Mouse (Mus musculus): ENCODE data around the gene Lpp. TPM values are rescaled to one million over a fixed set of nuclear protein-coding genes. Genes with fewer than 3 reads are reported as not detected.

Lpp gene
- polyA plus RNA-seq, 1 experiment from 2014 or later, result 79.9 TPM

DNA sequence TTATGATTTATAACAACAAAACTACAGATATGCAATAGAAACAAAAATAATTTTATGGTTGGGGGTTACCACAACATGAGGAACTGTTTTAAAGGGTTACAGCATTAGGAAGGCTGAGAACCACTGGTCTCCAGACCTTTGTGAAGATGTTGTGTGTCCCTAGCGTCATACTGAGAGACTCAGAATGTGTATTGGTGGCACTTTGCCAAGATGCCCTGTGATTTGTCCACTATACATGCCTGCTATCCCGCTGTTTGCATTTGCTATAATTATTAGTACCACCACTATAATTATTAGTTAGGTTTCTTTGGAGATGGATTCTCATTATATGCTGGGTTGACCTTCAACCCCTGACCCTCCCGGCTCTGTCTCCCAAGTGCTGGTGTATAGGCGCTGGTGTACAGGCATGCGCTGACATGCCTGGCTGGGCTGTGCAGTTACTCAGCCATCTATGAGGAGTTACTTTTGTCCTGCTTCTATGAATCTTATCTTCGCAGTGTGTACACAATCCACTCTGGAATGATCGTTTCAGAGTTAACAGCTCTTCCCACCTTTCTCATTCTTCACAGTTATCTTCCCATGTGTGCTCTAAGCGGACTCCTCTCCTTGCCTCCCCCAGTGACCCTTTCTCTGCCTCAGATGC lies 82.1 kb downstream of the Lpp start:
- H3K4me1 ChIP-seq (ENCODE audit: insufficient read depth), result peaks cover 22% of the 10 kb centered on the region

DNA sequence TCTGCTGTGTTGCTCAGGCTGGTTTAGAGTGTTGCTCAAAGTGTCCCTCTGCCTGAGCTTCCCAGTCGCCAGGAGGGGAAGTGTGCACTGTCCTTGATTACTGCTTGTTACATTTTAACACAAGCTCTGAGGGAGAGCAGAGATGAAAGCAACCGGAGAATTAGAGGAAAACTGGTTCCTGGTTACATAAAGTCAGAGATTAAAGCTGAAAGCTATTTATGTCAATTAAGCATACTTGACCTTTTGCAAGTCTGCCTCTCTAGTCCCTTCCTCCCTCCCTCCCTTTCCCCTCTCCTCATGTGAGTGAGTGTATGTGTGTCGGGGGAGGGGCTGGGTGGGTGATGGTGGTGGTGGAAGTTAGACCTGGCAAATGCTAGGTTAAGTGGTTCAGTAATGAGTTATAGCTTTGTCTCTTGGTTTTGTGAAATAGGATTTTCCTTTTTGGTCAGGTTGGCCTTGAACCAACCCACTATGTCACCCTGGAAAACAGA lies 83.6 kb downstream of the Lpp start:
- no peak overlapping the region for H3K9ac ChIP-seq
- no peak for ATAC-seq (ENCODE audit: insufficient read depth)
- H3K27me3 ChIP-seq (ENCODE audit: insufficient read depth, low read length), result no peaks in the 10 kb centered on the region
- 21% methylated on average over 3 of the region's 3 CpGs for WGBS
- DNase-seq, result no peak
- peaks cover 5% of the 10 kb centered on the region; the same call in 1 of the 2 replicates for H3K36me3 ChIP-seq (ENCODE audit: insufficient read depth)
- peak overlapping the region; percentile 15; the same call in 1 of the 2 replicates for H3K27ac ChIP-seq (ENCODE audit: low read depth)
- H3K9me3 ChIP-seq (ENCODE audit: low read depth, low read length), result no peaks in the 10 kb centered on the region
- no peak for TF ChIP-seq CTCF (IDR thresholded peaks at IDR 0.05; ENCODE audit: low read depth)
- no peak overlapping the region for H3K4me3 ChIP-seq (ENCODE audit: low read depth, low read length)
- no peak overlapping the region for H3K4me2 ChIP-seq
- H3K4me1 ChIP-seq (ENCODE audit: insufficient read depth), result peaks cover 22% of the 10 kb centered on the region

More for the DNA sequence above, 82.1 kb downstream of the Lpp start:
- Histone ChIP-seq H3K9me3 (ENCODE audit: low read depth, low read length) (no peaks in the 10 kb centered on the region), H3K27ac (ENCODE audit: low read depth) (no peak overlapping the region), H3K27me3 (ENCODE audit: insufficient read depth, low read length) (no peaks in the 10 kb centered on the region), H3K36me3 (ENCODE audit: insufficient read depth) (peaks cover 13% of the 10 kb centered on the region), H3K4me2 (no peak overlapping the region), H3K9ac (no peak overlapping the region), H3K4me3 (ENCODE audit: low read depth, low read length) (no peak overlapping the region)
- peak; percentile 67 for DNase-seq
- TF ChIP-seq CTCF (IDR thresholded peaks at IDR 0.05; ENCODE audit: low read depth), result no peak
- WGBS, result 49% methylated on average over 8 of the region's 8 CpGs
- peak; percentile 54; the same call in 1 of the 2 replicates for ATAC-seq (ENCODE audit: insufficient read depth)

DNA sequence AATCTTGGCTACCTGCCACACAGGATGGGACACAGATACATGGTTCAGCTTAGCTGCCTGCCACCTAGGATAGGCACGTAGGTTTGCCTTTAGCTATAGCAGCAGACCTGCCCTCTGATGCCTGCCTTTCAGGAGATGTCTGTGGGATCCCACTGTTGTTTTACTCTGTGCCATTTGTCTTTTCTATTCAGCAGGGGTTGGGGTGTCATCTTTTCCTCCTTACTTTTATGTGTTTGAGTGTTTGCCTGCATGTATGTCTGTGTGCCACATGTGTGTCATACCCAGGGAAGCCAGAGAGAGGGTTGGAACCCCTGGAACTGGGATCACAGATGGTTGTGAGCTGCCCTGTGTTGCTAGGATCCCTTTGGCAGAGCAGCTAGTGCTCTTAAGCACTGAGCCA lies 84.7 kb downstream of the Lpp start:
- 80% methylated on average over 1 of the region's 1 CpGs for WGBS
- Histone ChIP-seq H3K4me1 (ENCODE audit: insufficient read depth) (peaks cover 22% of the 10 kb centered on the region), H3K4me2 (no peak overlapping the region), H3K9me3 (ENCODE audit: low read depth, low read length) (no peaks in the 10 kb centered on the region), H3K27me3 (ENCODE audit: insufficient read depth, low read length) (no peaks in the 10 kb centered on the region), H3K27ac (ENCODE audit: low read depth) (no peak overlapping the region), H3K4me3 (ENCODE audit: low read depth, low read length) (no peak overlapping the region), H3K9ac (no peak overlapping the region), H3K36me3 (ENCODE audit: insufficient read depth) (no peaks in the 10 kb centered on the region)
- DNase-seq (no peak), ATAC-seq (ENCODE audit: insufficient read depth) (no peak)
- no peak for TF ChIP-seq CTCF (IDR thresholded peaks at IDR 0.05; ENCODE audit: low read depth)

DNA sequence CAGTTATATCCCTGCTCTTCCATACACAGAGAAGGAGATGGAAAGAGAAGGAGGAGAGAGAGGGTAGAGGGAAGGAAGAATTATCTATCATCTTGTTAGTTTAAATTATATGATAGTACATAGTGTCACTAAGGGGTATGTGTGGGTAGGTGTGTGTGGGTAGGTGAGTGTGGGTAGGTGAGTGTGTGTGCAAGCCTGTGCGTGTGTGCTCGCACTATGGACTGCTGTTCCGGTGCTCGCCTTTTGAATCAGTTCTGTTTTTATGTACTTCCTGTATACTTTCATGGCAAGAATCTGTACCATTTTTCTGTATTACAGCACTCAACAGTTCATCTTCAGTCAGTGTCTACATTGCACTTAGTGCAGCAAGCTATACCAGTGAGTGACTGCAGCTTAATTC lies 85.5 kb downstream of the Lpp start:
- Histone ChIP-seq H3K27ac (ENCODE audit: low read depth) (no peak overlapping the region), H3K4me1 (ENCODE audit: insufficient read depth) (peaks cover 22% of the 10 kb centered on the region), H3K36me3 (ENCODE audit: insufficient read depth) (peaks cover 8% of the 10 kb centered on the region; the same call in 1 of the 2 replicates), H3K9ac (no peak overlapping the region), H3K27me3 (ENCODE audit: insufficient read depth, low read length) (no peaks in the 10 kb centered on the region), H3K4me3 (ENCODE audit: low read depth, low read length) (no peak overlapping the region), H3K9me3 (ENCODE audit: low read depth, low read length) (no peaks in the 10 kb centered on the region), H3K4me2 (no peak overlapping the region)
- TF ChIP-seq CTCF (IDR thresholded peaks at IDR 0.05; ENCODE audit: low read depth), result no peak
- ATAC-seq (ENCODE audit: insufficient read depth), result no peak
- no peak for DNase-seq
- WGBS, result 81% methylated on average over 4 of the region's 4 CpGs

DNA sequence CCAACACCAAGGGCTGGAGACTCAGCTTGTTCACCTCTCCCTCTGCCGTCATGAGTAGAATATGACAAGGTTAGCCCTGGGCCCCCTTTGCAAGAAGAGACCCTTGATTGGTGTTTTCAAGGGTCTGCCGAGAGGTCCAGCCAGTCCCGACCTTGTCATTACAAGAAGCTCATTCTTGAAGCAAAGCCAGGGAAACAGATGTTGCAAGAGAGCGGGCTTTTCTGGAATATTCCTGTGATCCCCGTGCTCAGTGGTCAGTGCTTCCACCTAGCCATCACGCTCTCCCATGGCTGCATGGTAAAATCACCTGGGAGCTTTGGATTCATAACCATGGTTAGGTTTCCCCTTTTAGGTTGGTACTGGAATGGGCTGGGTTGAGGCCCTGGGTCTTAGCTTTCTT lies 89.3 kb downstream of the Lpp start:
- ATAC-seq (ENCODE audit: insufficient read depth), result no peak
- peaks cover 3% of the 10 kb centered on the region; the same call in 1 of the 2 replicates for H3K4me1 ChIP-seq (ENCODE audit: insufficient read depth)
- whole genome bisulfite sequencing, result 75% methylated on average over 6 of the region's 6 CpGs

DNA sequence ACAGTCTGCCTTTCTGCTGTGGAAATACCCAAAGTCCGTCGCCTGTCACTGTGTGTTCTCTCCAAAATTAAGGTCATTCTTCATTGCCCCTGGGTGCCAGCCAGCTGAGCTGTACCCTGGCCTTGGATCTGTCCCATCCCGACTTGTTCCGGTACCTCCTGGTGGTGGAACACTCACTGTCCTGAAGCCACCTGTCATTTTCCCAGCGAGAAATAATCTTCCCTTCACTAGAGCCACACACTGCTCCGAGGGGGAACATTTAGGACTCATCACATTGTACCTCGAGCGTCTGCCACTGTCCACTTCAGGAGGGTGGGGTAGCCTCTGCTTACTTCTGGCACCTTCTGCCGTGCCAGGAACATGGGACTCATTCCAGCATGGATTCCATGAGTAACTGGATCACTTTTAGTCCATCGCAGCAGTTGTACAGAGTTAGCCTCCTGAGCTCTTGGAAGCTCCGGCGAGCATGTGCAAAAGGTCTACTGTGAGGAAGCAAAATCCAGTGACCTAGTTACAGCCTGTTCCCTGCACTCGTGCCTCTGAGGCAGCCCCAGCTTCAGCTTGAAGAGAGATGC lies 90.3 kb downstream of the Lpp start:
- no peaks in the 10 kb centered on the region for H3K9me3 ChIP-seq (ENCODE audit: low read depth, low read length)
- peaks cover 10% of the 10 kb centered on the region; the same call in 1 of the 2 replicates for H3K36me3 ChIP-seq (ENCODE audit: insufficient read depth)
- no peaks in the 10 kb centered on the region for H3K27me3 ChIP-seq (ENCODE audit: insufficient read depth, low read length)
- H3K27ac ChIP-seq (ENCODE audit: low read depth), result no peak overlapping the region
- H3K4me2 ChIP-seq, result no peak overlapping the region
- TF ChIP-seq CTCF (IDR thresholded peaks at IDR 0.05; ENCODE audit: low read depth), result no peak
- no peak overlapping the region for H3K4me3 ChIP-seq (ENCODE audit: low read depth, low read length)
- ATAC-seq (ENCODE audit: insufficient read depth), result no peak
- peaks cover 12% of the 10 kb centered on the region for H3K4me1 ChIP-seq (ENCODE audit: insufficient read depth)
- H3K9ac ChIP-seq, result no peak overlapping the region
- no peak for DNase-seq
- WGBS, result 86% methylated on average over 13 of the region's 13 CpGs

More for the DNA sequence above, 89.3 kb downstream of the Lpp start:
- no peak for TF ChIP-seq CTCF (IDR thresholded peaks at IDR 0.05; ENCODE audit: low read depth)
- no peak for DNase-seq
- Histone ChIP-seq H3K9ac (no peak overlapping the region), H3K36me3 (ENCODE audit: insufficient read depth) (peaks cover 10% of the 10 kb centered on the region; the same call in 1 of the 2 replicates), H3K9me3 (ENCODE audit: low read depth, low read length) (no peaks in the 10 kb centered on the region), H3K4me3 (ENCODE audit: low read depth, low read length) (no peak overlapping the region), H3K27ac (ENCODE audit: low read depth) (no peak overlapping the region), H3K27me3 (ENCODE audit: insufficient read depth, low read length) (no peaks in the 10 kb centered on the region), H3K4me2 (no peak overlapping the region)

DNA sequence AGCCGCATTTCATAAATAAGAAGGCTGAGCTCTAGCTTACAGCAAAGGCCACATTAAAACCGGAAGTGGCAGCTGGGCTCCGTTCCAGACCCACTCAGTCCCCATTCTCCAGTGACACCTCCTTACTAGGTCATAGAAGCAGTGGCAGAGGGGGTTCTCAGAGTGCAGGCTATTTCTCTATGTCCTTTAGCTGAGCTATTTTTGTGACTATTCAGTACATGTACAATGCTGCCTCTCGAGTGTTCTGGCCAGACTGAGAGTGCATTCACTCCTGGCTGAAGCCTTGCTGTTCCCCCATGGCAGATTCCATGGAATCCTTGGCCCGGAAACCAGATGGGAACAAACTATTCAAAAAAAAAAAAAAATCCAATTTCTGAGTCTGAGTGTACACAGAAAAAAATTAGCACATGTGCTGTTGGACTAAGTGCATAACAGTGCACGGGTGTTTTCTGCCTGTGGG lies 94.5 kb downstream of the Lpp start:
- no peak overlapping the region for H3K4me2 ChIP-seq
- no peak overlapping the region for H3K9ac ChIP-seq
- no peaks in the 10 kb centered on the region for H3K9me3 ChIP-seq (ENCODE audit: low read depth, low read length)
- no peaks in the 10 kb centered on the region for H3K27me3 ChIP-seq (ENCODE audit: insufficient read depth, low read length)
- H3K4me3 ChIP-seq (ENCODE audit: low read depth, low read length), result no peak overlapping the region
- 24% methylated on average over 6 of the region's 6 CpGs for WGBS
- peaks cover 37% of the 10 kb centered on the region for H3K4me1 ChIP-seq (ENCODE audit: insufficient read depth)
- TF ChIP-seq CTCF (IDR thresholded peaks at IDR 0.05; ENCODE audit: low read depth), result 0 out of 2 replicates have a peak, but pooled peaks have one; percentile 17
- DNase-seq (peak; percentile 87), ATAC-seq (ENCODE audit: insufficient read depth) (peak; percentile 45; the same call in 1 of the 2 replicates)
- peak overlapping the region; percentile 40; the same call in 1 of the 2 replicates for H3K27ac ChIP-seq (ENCODE audit: low read depth)
- peaks cover 10% of the 10 kb centered on the region; the same call in 1 of the 2 replicates for H3K36me3 ChIP-seq (ENCODE audit: insufficient read depth)
